Mouse (Mus musculus) hindbrain, embryonic 16.5 days (tissue): Measurements from ENCODE around the gene Gdap1l1. TPM values are rescaled to one million over a fixed set of nuclear protein-coding genes. Genes with fewer than 3 reads are reported as not detected.
A peak's percentile ranks its signal among the peaks of the same experiment; 100 is the strongest.

ENCODE experiments used
- ATAC-seq: fragments of 200-750 bp; cut with Nextera tagmentation; 2 replicates; pipeline ENCODE4 v1.8.0; 2017; ENCODE audit warnings: moderate TSS enrichment, moderate library complexity
- H3K27ac ChIP-seq: fragments of 300-500 bp; sonication (generic); 2 replicates; pipeline ENCODE4 v1.5.1; 2014; ENCODE audit warnings: low read depth, mild to moderate bottlenecking, control low read depth, low read length, moderate library complexity
- H3K27me3 ChIP-seq: fragments of 300-500 bp; sonication (generic); replicated peaks from 2 replicates; pipeline ENCODE4 v1.6.1; 2014; ENCODE audit warnings: low read length; ENCODE audit not compliant: control insufficient read depth, insufficient read depth
- H3K36me3 ChIP-seq: fragments of 300-500 bp; sonication (generic); 2 replicates; pipeline ENCODE4 v1.6.1; 2014; ENCODE audit warnings: mild to moderate bottlenecking, low read length, moderate library complexity, mixed read lengths; ENCODE audit not compliant: control insufficient read depth, insufficient read depth
- H3K4me1 ChIP-seq: fragments of 300-500 bp; sonication (generic); 2 replicates; pipeline ENCODE4 v1.6.1; 2014; ENCODE audit warnings: low read depth, low read length; ENCODE audit not compliant: control insufficient read depth, insufficient read depth
- H3K4me2 ChIP-seq: fragments of 300-500 bp; sonication (generic); 2 replicates; pipeline ENCODE4 v1.6.1; 2014; ENCODE audit warnings: mild to moderate bottlenecking, low read length, control low read depth, moderate library complexity
- H3K4me3 ChIP-seq: fragments of 300-500 bp; sonication (generic); 2 replicates; pipeline ENCODE4 v1.5.1; 2014; ENCODE audit warnings: mild to moderate bottlenecking, low read length, control low read depth, moderate library complexity
- H3K9ac ChIP-seq: fragments of 300-500 bp; sonication (generic); 2 replicates; pipeline ENCODE4 v1.6.1; 2014; ENCODE audit warnings: low read depth, mild to moderate bottlenecking, control low read depth, low read length, moderate library complexity
- H3K9me3 ChIP-seq: fragments of 300-500 bp; sonication (generic); 2 replicates; pipeline ENCODE4 v1.6.1; 2014; ENCODE audit warnings: mild to moderate bottlenecking, low read length, moderate library complexity; ENCODE audit not compliant: control insufficient read depth
- WGBS: fragments of 180-500 bp; shearing (Covaris S2); extraction: QIAGEN DNeasy Blood & Tissue Kit; methylation state at CpG from one replicate; pipeline ENCODE4 v1.1.7; 2014; 5-methylcytosine and 5-hydroxymethylcytosine counted together
- polyA plus RNA-seq: library from polyadenylated mRNA; unstranded; fragments of >200 nt; fragmentation: Nextera tagmentation; extraction: Ambion mirVana; gene quantifications from 2 replicates; pipeline ENCODE4 v1.2.1, GENCODE M21; 2015

Gene Gdap1l1
- polyA plus RNA-seq, 1 experiment from 2014 or later: 147 TPM

- H3K4me3 ChIP-seq: peak overlapping the region; percentile 99
- H3K36me3 ChIP-seq: no peaks in the 10 kb centered on the region
- H3K9ac ChIP-seq: peak overlapping the region; percentile 87
- H3K27me3 ChIP-seq: no peaks in the 10 kb centered on the region
- no peaks in the 10 kb centered on the region for H3K9me3 ChIP-seq
- H3K4me2 ChIP-seq: peak overlapping the region; percentile 79
- peaks cover 24% of the 10 kb centered on the region for H3K4me1 ChIP-seq
- peak overlapping the region; percentile 89 for H3K27ac ChIP-seq
- ATAC-seq: peak; percentile 99
- under 1% methylated on average over 70 of the region's 71 CpGs for WGBS
Measured at GRCm38 (mm10) chr2:163419346-163420045, 18.8 kb upstream of the Gdap1l1 start.

GRCm38 (mm10) chr2:163420366-163420886, 17.9 kb upstream of the Gdap1l1 start:
- peak overlapping the region; percentile 70 for H3K4me2 ChIP-seq
- H3K9ac ChIP-seq: peak overlapping the region; percentile 85
- 34% methylated on average over 10 of the region's 10 CpGs for WGBS
- H3K4me3 ChIP-seq: peak overlapping the region; percentile 99
- no peaks in the 10 kb centered on the region for H3K36me3 ChIP-seq
- no peak overlapping the region for H3K27ac ChIP-seq
- ATAC-seq: no peak
- H3K4me1 ChIP-seq: peaks cover 24% of the 10 kb centered on the region
- H3K27me3 ChIP-seq: no peaks in the 10 kb centered on the region
- H3K9me3 ChIP-seq: no peaks in the 10 kb centered on the region

DNA sequence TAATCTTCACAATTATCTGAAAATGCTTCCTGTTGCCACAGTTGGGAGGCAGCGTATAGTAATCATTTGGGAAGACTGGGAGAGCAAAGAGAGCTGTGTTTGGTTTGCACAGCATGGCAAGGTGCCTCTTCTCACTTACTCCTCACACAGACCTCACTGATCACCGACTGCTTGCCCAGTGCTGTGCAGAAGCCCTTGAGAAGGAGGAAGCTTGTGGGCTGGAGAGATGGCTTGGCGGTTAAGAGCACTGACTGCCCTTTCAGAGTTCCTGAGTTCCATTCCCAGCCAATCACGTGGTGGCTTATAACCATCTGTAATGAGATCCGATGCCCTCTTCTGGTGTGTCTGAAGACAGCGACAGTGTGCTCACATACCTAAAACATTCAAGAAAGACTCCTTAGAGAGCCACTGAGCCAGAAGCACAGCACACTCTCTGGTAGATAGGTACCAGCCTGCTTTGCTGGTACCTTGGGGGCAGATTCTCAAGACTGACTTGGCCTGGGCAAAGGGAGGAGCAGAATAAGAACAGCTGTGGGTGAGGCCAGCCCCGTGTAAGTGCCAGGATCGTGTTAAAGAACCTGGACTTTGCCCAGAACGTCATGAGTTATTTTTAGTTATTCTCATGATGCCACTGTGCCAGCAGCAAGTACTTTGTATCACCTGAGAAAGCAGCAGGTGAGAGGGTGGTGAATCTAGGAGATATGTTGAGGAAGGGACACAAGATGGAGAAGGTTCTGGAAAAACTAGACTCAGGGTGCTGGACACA, 15.2 kb upstream of the Gdap1l1 start:
- no peak overlapping the region for H3K4me3 ChIP-seq
- no peak for ATAC-seq
- WGBS: 84% methylated on average over 9 of the region's 9 CpGs
- no peaks in the 10 kb centered on the region for H3K36me3 ChIP-seq
- H3K4me2 ChIP-seq: no peak overlapping the region
- H3K27me3 ChIP-seq: no peaks in the 10 kb centered on the region
- no peak overlapping the region for H3K9ac ChIP-seq
- no peaks in the 10 kb centered on the region for H3K9me3 ChIP-seq
- H3K27ac ChIP-seq: no peak overlapping the region
- peaks cover 17% of the 10 kb centered on the region for H3K4me1 ChIP-seq

GRCm38 (mm10) chr2:163424597-163424996, 13.7 kb upstream of the Gdap1l1 start, which contains the start of gene Oser1:
TSS of gene Oser1 (minus strand) at chr2:163424697.
- Histone ChIP-seq H3K4me2 (no peak within 1 kb of the TSS), H3K36me3 (no peaks in the 10 kb centered on the region), H3K27ac (no peak within 1 kb of the TSS), H3K9ac (no peak within 1 kb of the TSS), H3K9me3 (no peaks in the 10 kb centered on the region), H3K4me1 (peaks cover 12% of the 10 kb centered on the region), H3K27me3 (no peaks in the 10 kb centered on the region), H3K4me3 (no peak within 1 kb of the TSS)
- no peak for ATAC-seq
- WGBS: 78% methylated on average over 6 of the region's 6 CpGs

DNA sequence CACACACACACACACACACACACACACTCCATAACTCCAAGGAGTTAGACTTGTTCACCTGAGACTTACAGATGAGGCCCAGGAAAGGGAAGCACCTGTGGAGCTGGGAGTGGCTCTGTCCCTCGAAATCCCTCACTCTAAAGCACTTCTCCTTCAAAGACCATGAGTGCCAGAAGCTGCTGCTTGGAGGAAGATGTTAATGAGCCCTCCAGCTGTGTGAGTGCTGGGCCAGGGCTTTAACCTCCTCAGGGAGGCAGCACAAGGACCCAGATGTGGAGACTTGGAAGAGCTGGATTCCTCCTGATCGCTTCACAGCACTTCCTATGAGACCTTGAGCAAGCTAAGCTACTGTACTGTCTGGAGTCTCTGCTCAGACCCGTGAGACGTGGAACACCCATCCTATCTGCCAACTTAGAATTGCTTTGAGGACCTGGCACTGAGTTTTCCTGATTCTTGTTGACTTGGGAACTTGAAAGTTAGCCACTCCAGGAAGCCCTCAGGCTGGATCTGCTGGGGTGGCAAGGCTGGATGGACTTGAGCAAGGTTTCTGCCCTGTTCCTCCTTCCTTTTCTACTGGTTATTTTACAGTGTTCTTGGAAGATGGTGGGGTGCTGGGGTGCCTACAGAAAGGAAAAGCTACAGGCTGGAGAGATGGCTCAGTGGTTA, 9.8 kb upstream of the Gdap1l1 start:
- Histone ChIP-seq H3K27ac (no peak overlapping the region), H3K9me3 (no peaks in the 10 kb centered on the region), H3K27me3 (no peaks in the 10 kb centered on the region), H3K4me2 (no peak overlapping the region), H3K9ac (no peak overlapping the region), H3K4me1 (no peaks in the 10 kb centered on the region), H3K36me3 (no peaks in the 10 kb centered on the region), H3K4me3 (no peak overlapping the region)
- ATAC-seq: no peak
- 53% methylated on average over 4 of the region's 4 CpGs for WGBS

- no peaks in the 10 kb centered on the region for H3K4me1 ChIP-seq
- no peaks in the 10 kb centered on the region for H3K27me3 ChIP-seq
- H3K9me3 ChIP-seq: no peaks in the 10 kb centered on the region
- no peak overlapping the region for H3K9ac ChIP-seq
- 88% methylated on average over 9 of the region's 9 CpGs for WGBS
- ATAC-seq: no peak
- H3K4me2 ChIP-seq: no peak overlapping the region
- no peak overlapping the region for H3K27ac ChIP-seq
- H3K4me3 ChIP-seq: no peak overlapping the region
- H3K36me3 ChIP-seq: no peaks in the 10 kb centered on the region
Measured at GRCm38 (mm10) chr2:163431289-163431688, 7.0 kb upstream of the Gdap1l1 start.

GRCm38 (mm10) chr2:163433971-163434370, 4.3 kb upstream of the Gdap1l1 start:
- WGBS: 23% methylated on average over 4 of the region's 4 CpGs
- Histone ChIP-seq H3K27ac (no peak overlapping the region), H3K27me3 (no peaks in the 10 kb centered on the region), H3K4me3 (no peak overlapping the region), H3K4me2 (no peak overlapping the region), H3K9me3 (no peaks in the 10 kb centered on the region), H3K9ac (no peak overlapping the region), H3K36me3 (no peaks in the 10 kb centered on the region), H3K4me1 (peaks cover 5% of the 10 kb centered on the region)
- no peak for ATAC-seq

DNA sequence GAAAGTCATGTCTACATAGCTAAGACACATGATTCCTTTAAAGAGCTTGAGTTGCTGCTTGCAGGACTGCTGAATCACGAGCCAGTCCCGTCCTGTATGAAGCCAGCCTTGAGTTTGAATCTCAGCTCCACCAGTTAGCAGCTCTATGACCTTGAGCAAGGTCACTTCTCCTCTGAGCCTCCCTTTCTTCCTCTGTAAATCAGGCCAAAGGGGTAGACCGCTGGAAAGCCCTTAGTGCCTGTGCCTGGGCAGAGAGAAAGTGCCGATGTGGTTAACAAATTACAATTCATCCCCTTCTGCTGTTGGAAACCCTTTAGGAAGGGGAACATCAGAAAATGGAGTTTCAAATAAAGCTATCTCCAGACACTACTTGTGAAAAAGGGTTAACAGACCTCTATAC, 476 bp upstream of the Gdap1l1 start:
- Histone ChIP-seq H3K4me2 (peak overlapping the region; percentile 78), H3K36me3 (no peaks in the 10 kb centered on the region), H3K9ac (peak overlapping the region; percentile 91), H3K27ac (peak overlapping the region; percentile 89), H3K4me1 (peaks cover 26% of the 10 kb centered on the region), H3K27me3 (no peaks in the 10 kb centered on the region), H3K4me3 (peak overlapping the region; percentile 80), H3K9me3 (no peaks in the 10 kb centered on the region)
- WGBS: 38% methylated on average over 4 of the region's 4 CpGs
- ATAC-seq: peak; percentile 5; the same call in 1 of the 2 replicates
